Mouse (Mus musculus): ENCODE measurements at regions not wholly inside any gene's neighbourhood (a gene's known extent, or its start where the extent isn't known, plus 50 kb on each side); places are given as distances from the start of the nearest gene placed in this dataset.

DNA sequence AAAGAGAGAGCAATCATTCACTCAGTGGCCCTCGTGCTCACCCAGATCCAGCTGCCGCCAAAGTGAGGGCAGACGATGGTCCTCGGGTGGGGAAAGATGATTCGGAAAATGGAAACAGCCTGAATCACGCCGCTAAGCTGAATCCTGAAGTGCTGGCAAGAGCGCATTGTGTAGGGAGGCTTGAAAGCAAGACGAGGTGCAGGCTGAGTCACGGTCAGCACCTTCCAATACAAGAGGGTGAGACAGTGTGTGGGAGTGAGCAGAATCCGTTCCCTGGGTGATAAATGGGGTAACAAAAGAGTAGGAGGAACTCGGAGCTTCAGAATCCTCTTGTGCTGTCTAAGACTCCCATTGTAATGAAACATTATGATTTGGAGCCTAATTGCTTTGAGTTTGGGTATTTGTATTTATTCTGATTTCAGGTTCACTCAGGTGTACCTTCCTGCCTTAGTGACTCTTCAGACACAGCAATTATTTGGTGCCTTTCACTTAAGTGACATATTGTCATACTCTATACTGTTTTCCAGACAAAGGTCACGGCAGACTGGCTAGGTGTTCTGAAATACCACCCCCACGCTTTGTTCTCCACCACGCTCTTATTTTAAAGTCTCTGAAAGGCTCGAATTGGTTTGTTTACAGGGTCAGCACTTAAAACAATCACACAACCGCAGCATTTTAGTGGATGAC lies 70.0 kb downstream of the Mbip start:
- DNase-seq (ENCODE audit: low spot score in 2 of 2): no peak

DNA sequence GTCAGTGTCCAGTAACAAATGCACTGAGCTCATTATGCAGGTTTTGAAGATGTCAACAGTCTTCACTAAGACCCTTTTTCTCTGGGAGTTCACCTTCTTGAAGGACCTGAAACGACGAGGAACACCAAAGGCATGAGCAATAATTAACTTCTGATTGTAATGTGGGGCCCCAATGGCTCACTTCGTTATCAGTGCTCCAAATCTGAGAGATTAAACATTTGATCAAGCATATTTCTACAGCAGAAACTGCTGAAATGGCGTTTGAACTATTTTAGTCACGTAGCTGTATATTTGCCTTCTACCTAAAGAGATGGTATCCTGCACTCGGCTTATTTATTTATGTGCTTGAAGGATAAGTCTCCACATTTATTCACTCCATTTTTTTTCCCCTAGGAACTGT lies 80.6 kb downstream of the Mbip start:
- DNase-seq (ENCODE audit: low spot score in 2 of 2): no peak

DNA sequence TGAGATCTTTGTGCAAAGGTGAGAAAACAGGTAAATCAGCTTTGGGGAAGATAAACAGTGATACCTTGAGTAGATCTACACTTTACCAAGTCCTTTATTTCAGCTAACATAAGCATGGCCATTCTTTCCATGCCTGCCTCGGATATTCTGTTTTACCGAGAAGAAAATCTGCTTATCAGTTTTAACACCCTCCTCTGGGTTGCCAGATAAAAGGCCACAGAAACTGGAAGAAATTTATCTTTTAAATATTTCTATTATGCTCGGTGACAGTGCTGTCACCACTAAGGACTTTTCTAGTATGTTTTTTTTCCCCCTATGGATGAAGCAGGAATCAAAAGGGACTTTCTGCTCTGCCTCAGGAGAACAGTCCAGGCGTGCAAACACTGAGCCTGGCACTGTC lies 84.2 kb downstream of the Mbip start:
- DNase-seq (ENCODE audit: low spot score in 2 of 2): no peak

DNA sequence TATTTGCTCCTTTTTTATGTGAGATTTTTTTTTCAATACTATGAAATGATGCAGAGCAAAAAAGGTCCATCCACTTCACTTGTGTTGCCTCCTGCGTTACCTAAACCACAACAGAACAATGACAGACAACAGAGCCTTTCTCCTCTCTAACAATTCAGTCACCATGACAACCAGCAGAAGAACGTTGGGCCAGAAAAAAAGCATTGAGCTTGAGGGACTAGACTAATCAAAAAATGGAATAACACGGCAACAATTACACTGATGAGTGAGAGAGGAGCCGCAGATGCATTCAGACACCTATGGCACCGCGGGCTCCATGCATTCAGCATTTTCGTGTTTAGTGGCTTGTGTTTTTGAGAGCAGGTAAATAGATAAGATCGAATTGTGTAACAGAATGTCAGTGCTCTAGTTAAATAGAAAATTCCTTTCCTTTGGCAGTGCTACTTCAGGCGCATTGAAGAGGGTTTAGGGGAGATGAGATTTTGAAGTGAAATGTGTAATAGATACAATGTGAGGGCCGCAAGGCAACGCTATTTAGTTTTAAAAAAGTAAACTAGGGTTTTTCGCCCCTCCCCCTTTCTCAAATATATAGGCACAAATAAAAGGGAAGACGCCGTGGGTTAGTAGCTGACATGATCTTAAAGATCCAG lies 87.2 kb downstream of the Mbip start:
- no peak for DNase-seq (ENCODE audit: low spot score in 2 of 2)

DNA sequence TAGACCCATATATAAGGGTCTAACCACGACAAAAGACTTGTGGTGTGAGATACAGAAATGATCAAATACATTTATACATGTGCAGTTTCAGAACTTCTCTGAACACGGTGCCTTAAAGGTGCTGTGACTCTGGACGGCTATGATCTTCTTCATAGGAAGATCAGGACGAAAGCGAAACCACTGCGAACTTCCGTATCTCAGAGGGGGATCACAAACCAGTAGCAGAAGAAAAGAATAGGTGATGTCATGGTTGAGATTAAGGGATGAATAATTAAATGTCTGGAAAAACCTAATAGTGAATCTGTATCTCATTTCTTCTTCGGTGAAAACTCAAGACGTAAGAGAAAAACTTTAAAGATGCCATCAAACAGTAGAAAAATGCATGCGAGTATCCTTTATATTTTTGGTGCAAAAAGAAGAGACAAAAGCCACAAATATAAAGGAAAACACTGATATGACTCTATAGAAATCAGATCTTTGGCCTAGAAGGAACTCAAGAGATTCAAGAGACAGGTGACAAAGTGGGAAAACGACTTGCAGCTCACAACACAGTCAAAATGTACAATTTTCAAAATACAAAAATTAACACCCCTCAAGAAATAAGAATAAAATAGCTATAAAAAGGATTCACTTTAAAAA lies 89.3 kb downstream of the Mbip start:
- no peak for DNase-seq (ENCODE audit: low spot score in 2 of 2)

DNA sequence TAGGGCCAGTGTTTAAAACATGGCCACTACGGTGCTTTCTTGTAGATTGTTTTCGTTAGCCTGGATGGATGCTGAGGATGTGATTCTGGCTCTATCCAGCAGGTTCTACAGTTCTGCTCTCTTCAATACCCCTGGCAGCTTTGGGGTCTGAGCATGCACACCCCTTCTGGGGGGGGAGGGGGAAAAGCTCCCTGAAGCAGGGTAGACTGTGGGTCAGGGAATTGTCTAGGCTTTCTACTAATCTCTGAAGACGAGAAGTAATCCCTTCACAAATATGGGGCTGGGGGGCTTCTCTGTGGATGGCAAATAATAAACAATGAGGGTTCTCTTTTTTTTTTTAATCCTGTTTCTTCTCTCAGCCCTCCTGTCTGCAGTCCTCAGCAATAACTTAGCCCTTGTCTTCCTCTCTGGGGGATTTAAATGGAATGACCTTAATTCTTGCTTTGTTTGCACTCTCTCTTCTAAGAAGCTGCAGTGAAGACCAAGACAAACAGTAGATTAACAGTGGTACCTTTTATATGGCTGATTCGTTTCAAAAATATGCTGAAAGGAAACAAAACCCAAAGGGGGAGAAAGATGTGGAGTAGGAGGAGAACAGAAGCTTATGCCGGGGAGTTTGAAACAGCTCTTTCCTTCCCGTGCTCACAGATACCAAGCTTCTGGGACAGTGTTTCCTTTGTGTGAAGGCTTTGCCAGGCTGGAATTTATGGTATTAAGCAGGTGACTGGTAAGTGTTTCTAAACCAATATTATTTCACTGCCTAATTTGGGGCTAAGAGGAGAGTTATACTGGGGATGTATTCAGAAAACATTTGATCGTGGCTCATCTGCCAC lies 92.9 kb downstream of the Mbip start:
- no peak for DNase-seq (ENCODE audit: low spot score in 2 of 2)

DNA sequence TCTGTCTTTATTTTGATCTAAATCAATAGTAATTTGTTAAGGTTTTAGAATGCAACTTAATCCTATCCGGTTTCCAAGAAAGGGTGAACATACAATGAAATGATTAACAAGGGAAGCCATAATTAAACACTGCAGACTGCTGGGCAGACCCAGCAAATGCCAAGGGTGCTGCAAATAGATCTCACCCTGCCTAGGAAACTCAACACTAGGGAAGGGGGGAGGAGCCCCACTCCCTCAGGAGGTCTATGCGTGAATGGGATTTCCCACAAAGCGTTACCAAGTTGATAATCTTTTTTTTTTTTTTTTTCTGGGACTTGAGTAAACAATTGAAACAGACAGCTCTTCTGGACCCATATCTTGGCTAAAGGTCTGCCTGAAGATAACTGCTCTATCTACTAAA lies 95.4 kb downstream of the Mbip start:
- DNase-seq (ENCODE audit: low spot score in 2 of 2): no peak

DNA sequence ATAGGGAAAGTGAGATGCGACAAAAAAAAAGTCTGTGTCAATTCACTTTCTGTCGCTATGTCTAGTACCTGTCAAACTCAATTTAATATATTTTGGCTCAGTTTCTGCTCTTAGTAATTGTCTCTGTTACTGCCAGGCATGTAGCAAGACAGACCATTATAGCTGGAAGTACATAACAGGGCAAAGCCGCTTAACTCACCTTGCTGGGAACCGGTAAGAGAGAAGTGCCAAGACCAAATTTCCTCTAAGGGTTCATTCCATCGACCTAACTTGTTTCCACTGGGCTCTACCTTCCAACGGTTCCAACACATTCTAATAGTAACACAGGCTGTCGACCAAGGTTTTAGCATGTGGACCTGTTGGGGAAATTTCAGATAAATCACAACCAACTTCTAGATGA lies 99.3 kb downstream of the Mbip start:
- no peak for DNase-seq (ENCODE audit: low spot score in 2 of 2)

DNA sequence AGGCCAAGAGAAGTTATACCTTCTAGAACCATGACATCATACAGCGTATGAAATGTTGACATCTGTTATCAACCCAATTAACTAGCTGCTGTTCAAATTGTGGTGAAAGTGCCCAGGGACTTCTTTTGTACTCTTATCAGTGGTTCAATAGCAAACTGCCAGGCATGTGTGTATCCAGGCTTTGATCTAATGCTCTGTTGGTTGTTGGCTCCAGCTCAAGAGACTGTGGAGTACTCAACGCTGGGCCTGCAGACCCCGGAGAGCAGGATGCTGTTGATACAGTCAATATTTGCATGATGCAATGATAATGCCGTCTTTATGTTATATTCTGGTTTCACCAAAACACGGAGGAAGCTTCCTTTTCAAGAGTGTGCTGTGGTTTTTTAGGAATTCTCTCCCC lies 102.9 kb downstream of the Mbip start:
- no peak for DNase-seq (ENCODE audit: low spot score in 2 of 2)

DNA sequence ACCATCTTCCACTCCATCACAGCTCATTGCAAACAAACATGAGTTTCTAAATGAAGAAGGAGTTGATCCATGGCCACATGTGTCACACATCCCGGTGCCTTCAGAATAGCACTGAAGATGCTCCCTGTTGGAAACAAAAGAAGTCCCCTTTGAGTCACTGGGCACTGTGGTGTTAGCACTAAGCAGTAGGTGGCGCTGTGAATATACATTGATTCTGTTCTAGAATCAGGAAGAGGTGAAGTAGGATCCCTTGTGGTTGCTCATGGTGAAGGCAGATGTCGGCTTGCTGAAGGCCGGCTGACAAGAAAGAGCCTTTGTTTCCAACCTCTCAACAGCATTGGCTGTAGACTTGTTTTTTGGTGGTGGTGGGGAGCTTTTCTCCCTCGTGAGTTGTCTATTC lies 104.0 kb downstream of the Mbip start:
- no peak for DNase-seq (ENCODE audit: low spot score in 2 of 2)

DNA sequence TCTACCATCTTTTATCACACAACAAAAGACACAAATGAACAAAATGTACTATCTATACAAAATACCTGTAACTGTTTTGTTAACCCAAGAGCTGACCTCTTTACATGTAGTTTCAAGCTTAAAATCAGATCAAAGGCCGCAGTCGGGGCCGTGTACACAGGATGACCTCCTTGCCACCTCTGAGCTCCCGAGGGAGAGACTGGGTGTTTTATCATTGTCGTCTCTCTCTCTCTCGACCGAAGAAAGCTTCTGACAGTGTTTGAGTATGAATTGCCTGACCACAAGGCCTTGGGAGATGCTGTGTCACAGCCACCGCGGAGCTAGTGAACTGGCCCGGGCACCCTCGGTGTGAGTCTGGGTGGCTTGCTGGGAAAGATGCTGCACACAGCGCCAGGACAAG lies 105.5 kb downstream of the Mbip start:
- no peak for DNase-seq (ENCODE audit: low spot score in 2 of 2)

DNA sequence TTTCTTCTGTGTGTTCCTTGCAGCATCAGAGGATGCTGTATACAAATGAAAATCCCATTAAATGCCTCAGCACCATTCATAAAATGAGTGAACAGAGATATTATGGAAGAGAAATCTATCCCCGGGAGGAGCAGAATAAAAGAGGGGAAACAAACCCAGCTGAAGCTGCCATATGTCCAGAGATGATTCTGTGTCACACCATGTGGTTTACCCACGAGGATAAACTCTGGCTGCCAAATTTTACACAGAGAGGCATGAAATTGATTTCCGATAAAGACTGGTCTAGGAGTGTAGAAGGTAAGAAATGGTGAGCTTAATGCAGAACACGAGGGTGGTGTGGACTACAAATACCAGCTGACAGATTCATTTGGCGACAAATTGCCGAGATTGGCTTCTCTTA lies 111.1 kb downstream of the Mbip start:
- DNase-seq (ENCODE audit: low spot score in 2 of 2): no peak

DNA sequence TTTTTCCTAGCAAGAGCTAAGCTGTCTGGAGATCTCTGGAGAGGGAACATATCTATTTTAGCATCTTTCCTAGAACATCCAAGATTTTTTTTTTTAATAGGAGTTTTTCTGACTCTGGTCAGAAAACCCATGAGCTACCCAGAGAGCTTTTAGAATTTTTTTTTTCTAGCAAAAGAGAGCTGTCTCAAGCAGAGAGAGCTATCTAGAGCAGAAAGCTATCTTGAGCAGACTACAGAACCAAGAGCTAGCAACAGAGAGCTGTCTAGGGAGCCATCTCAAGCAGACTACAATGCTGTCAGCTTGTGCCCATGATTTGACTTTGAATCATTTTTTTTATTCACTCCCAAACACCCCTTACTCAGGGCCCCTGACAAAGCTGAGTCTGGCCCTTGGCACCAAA lies 112.5 kb downstream of the Mbip start:
- DNase-seq (ENCODE audit: low spot score in 2 of 2): no peak

DNA sequence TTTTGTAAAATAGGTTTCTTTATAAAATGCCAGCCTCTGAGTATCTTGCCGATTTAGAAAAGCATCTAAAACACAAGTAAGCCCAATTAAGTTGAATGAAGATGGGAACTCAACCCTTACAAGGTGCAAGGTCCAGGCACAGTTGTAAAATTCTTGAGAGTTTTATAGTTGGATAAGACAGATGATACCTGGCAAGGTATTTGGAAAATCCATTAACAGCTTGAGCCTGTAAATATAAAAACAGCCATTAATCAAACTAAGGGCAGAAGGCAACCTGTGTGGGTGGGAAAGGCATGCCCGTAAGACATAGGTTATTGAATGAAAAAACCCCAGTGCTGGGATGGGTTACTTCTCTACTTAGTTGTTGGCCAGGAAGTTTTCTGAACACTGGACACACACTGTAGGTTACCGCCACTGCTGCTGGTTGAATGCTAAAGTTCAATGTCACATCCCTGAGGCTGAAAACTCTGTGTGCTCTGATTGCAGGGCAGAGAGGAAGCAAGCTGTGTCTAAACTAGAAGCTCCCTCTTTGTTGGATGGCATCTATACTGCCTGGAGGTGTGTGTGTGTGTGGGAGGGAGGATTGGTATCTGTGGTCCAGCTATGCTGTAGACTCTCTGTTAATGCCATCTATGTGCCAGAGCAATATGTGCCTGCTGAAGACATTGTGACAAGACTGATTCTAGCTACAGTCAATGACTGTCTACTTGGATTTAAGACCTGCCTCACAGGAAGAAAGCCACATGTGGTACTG lies 121.4 kb downstream of the Mbip start:
- DNase-seq (ENCODE audit: low spot score in 2 of 2): no peak

DNA sequence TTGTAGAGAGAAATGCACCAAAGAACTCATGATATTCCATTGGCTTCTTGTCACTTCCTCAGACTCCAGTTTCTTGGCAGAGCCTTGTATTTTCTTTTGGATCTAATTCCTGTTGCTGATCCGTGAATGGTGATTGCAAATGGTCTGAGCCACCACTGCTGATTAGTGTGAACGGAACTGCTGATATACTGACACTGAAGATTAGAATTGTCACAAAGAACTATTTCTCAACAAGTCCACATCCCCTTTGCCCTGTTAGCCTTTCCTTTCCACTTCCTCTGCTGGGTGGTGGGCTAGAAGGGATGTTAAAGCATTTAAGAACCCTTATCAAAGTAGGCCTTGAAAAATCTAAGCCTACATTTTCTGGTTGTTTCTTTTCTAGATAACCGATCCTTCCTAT lies 152.2 kb downstream of the Mbip start:
- no peak for DNase-seq (ENCODE audit: low spot score in 2 of 2)

DNA sequence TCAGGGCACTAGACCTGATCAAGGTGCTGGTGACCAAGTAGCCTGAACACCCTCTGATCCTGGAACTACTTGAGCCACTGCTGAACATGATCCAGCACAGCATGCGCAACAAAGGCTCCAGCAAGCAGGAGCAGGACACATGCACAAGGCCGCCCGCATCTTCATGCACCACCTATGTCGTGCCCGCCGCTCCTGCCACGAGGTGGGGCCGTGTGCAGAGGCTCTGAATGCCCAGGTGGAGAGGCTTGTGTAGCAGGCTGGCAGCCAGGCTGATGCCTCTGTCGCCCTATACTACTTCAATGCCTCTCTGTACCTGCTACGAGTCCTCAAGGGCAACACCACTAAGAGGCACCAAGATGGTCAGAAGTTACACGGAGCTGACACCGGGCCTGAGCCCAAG lies 156.1 kb downstream of the Mbip start:
- DNase-seq (ENCODE audit: low spot score in 2 of 2): no peak

DNA sequence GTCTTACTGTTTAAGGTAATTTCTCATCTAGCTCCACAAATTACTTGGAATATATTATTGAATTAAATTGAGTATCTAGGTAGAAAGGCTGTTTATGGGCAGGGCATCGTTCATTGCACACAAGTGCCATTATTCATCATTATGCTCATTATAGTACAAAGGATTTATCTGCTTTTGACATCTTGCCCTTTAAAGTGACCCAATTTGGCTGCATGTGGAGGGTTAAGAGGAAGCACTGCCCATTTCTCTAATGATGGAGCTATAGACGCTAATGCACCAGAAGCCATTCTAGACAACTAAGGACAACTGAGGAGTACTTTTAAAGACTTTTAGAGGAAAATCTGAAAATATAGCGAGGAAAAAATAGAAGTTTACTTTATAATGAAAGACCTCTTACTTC lies 185.0 kb downstream of the Mbip start:
- DNase-seq (ENCODE audit: low spot score in 2 of 2): no peak

DNA sequence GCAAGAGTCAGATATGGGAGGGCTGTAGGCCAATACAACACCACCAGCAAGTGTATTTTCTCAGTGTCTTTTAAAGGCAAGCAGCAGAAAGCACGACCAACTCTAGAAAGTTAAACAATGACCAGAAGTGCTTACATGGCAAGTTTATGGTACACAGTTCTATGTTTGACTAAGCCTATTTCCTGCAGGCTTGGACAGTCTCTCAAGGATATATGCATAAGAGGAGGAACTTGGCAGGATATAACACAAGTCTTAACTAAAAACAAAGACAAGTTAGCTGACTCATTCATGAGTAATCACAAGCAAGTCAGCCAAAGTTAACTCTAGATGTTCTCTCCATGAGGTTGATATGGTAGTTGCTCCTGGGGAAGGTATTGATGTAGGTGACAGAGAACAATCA lies 201.3 kb downstream of the Mbip start:
- no peak for DNase-seq (ENCODE audit: low spot score in 2 of 2)

DNA sequence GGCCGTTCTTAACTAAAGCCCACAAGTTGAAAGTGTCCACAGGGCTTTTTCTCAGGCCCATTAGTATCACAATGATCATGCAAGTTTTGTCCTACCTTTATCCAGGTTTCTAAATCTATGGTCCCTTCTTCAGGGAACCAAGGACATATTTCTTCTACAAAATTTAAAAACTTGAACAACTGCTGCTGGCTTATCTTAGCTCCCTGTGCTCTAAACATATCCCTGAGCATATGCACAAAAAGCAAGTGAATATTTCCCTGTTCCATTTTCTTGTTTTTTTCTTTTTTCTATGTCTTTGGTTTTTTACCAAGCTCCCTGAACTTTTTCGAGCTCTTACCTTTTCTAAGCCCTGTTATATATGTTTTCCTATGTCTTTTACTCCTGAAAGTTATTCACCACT lies 201.9 kb downstream of the Mbip start:
- no peak for DNase-seq (ENCODE audit: low spot score in 2 of 2)

DNA sequence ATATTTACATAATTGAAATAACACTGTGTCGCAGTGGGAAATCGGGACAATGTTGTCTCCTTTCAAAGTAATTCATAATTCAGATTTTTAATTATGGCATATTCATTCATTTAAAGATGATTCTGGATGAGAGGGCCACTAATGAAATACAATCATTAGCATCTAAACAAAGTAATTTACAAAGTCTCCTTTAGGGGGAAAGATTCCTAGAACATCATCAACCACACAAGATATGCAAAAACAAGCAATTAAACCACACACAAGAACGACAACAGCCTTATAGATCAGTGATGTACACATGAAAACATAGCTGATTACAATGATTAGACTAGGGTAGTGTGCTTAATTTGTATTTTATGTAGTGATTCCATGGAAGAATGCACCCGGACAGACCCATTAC lies 231.2 kb downstream of the Mbip start:
- DNase-seq (ENCODE audit: low spot score in 2 of 2): no peak

DNA sequence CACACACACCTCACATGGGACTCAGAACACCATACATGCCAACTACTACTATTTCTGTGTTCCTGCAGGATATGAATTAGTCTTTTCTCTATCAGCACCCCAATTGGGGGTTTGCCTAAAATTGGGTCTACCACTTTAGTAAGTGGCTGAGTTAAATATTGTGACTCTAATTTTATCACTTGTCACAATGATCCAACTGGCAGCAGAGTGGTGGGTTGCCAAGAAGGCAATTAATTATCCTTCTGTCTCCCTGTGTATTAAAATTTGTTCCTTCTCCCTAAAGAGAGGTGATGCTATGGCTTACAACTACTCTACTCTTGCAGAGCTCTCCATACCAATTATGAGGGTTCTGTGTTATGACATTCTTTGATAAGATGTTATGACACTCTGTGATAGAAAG lies 245.3 kb downstream of the Brms1l start:
- no peak for DNase-seq (ENCODE audit: low spot score in 2 of 2)

DNA sequence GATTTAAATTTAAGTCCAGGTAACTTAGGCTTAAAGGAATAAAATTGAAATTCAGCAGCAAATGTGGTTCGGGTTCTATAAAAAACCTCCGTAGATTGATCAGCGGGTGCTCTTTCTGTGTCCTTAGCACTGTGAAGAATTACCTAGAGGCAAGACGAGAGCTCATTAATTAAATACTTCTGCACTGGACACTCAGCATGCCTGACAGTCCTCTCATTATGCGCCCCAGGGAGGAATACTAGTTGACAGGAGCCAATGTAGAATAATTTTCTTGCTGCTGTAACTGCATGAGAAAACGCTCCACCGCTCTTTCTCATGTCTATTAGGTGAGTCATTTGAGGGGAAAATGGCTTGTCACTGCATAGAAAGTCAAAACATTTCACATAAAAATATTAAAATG lies 228.1 kb downstream of the Brms1l start:
- DNase-seq (ENCODE audit: low spot score in 2 of 2): no peak

Data from gastrocnemius, adult 8-10 months (tissue).